Mouse (Mus musculus): ENCODE measurements at regions not wholly inside any gene's neighbourhood (a gene's known extent, or its start where the extent isn't known, plus 50 kb on each side); places are given as distances from the start of the nearest gene placed in this dataset.

DNA sequence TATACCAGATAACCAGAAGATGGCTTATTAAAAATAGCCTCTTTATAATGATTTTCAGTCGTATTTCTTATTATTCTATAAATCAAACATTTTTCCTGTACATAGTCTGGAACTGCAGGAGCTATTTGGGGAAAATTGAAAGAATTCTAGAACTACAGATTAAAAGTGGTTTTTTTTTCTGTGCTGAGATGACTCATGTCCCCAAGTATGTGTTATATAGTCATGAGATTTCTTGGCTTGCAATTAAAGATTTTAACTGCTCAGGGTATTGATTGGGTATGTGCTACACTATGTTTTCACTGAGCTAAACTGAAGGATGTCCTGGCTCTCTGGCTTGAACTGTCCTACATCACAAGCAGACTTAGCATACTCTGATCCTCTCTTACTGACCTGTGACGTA is 1088.4 kb upstream of the 1700008P02Rik start:
- no peak for TF ChIP-seq POLR2A (IDR thresholded peaks at IDR 0.05; ENCODE audit: low read depth, low read length)
- TF ChIP-seq MYC (IDR thresholded peaks at IDR 0.05; ENCODE audit: low read depth, low read length) = no peak
- no peak for TF ChIP-seq EP300 (IDR thresholded peaks at IDR 0.05; ENCODE audit: low read length)
- no peak for TF ChIP-seq CTCF (conservative IDR thresholded peaks at IDR 0.05 in 1 of 2, IDR thresholded peaks at IDR 0.05 in 1 of 2; ENCODE audit: low read depth in 2 of 2, low read length in 2 of 2)
- TF ChIP-seq MAFK (IDR thresholded peaks at IDR 0.05; ENCODE audit: insufficient replicate concordance, low read length) = no peak
- no peak for TF ChIP-seq NRF1 (IDR thresholded peaks at IDR 0.05; ENCODE audit: low read depth, low read length)
- no peak for TF ChIP-seq MAZ (IDR thresholded peaks at IDR 0.05; ENCODE audit: low read depth, low read length)
- no peak for TF ChIP-seq ZC3H11A (IDR thresholded peaks at IDR 0.05; ENCODE audit: low read depth, low read length)
- TF ChIP-seq BHLHE40 (IDR thresholded peaks at IDR 0.05; ENCODE audit: low read depth, low read length) = no peak
- no peak for TF ChIP-seq E2F4 (IDR thresholded peaks at IDR 0.05; ENCODE audit: insufficient replicate concordance, low read depth, low read length)
- TF ChIP-seq SMC3 (IDR thresholded peaks at IDR 0.05; ENCODE audit: low read depth, low read length) = no peak
- no peak for TF ChIP-seq NELFE (IDR thresholded peaks at IDR 0.05; ENCODE audit: low read depth, low read length)
- TF ChIP-seq ZMIZ1 (IDR thresholded peaks at IDR 0.05; ENCODE audit: low read depth, low read length) = no peak
- no peak for TF ChIP-seq SIN3A (IDR thresholded peaks at IDR 0.05; ENCODE audit: low read length)

All from CH12.LX (cell line).